Mouse (Mus musculus) lung, postnatal 4 days (tissue): ENCODE measurements around the gene Cd82.

Experiments used
- DNase-seq, 2 experiments: peaks; one replicate each; pipeline ENCODE4 v3.0.0; 2021

Gene Cd82

GRCm38 (mm10) chr2:93443106-93443505, 19.8 kb downstream of the Cd82 start:
- DNase-seq, result no peak

GRCm38 (mm10) chr2:93439812-93440559, 23.0 kb downstream of the Cd82 start:
- DNase-seq, result peak; percentile 49 to 70

GRCm38 (mm10) chr2:93439352-93439771, 23.6 kb downstream of the Cd82 start:
- no peak for DNase-seq

GRCm38 (mm10) chr2:93438335-93438734, 24.6 kb downstream of the Cd82 start:
- DNase-seq, result no peak

- no peak for DNase-seq
Measured at GRCm38 (mm10) chr2:93435577-93435976, 27.4 kb downstream of the Cd82 start.

- DNase-seq, result no peak
Measured at GRCm38 (mm10) chr2:93434896-93435295, 28.0 kb downstream of the Cd82 start.

- DNase-seq, result no peak
Measured at GRCm38 (mm10) chr2:93433543-93433942, 29.4 kb downstream of the Cd82 start.

- peak in 1 of 2 experiments; percentile 58 for DNase-seq
Measured at GRCm38 (mm10) chr2:93432600-93433389, 30.1 kb downstream of the Cd82 start.

GRCm38 (mm10) chr2:93431575-93432325, 31.2 kb downstream of the Cd82 start:
- no peak for DNase-seq

GRCm38 (mm10) chr2:93430993-93431392, 31.9 kb downstream of the Cd82 start:
- DNase-seq, result no peak

- DNase-seq, result no peak
Measured at GRCm38 (mm10) chr2:93428004-93428531, 34.9 kb downstream of the Cd82 start.

GRCm38 (mm10) chr2:93427000-93427715, 35.8 kb downstream of the Cd82 start:
- no peak for DNase-seq

- no peak for DNase-seq
Measured at GRCm38 (mm10) chr2:93425810-93426209, 37.1 kb downstream of the Cd82 start.

- DNase-seq, result no peak
Measured at GRCm38 (mm10) chr2:93424307-93424984, 38.5 kb downstream of the Cd82 start.

GRCm38 (mm10) chr2:93421320-93421719, 41.6 kb downstream of the Cd82 start:
- peak; percentile 77 to 86 for DNase-seq

- DNase-seq, result no peak
Measured at GRCm38 (mm10) chr2:93419971-93420370, 43.0 kb downstream of the Cd82 start.

GRCm38 (mm10) chr2:93418396-93418795, 44.5 kb downstream of the Cd82 start:
- DNase-seq, result peak; percentile 73 to 82

- DNase-seq, result peak in 1 of 2 experiments; percentile 19
Measured at GRCm38 (mm10) chr2:93416874-93417709, 45.8 kb downstream of the Cd82 start.

- DNase-seq, result peak; percentile 31 to 59
Measured at GRCm38 (mm10) chr2:93415281-93415680, 47.7 kb downstream of the Cd82 start.

GRCm38 (mm10) chr2:93414163-93414562, 48.8 kb downstream of the Cd82 start:
- peak in 1 of 2 experiments; percentile 13 for DNase-seq
